Mouse (Mus musculus) erythroblast, embryonic 14.5 days (primary cell): ENCODE results near the gene Tmem183a.

Experiments used
- GATA1 ChIP-seq: IDR thresholded peaks from 2 replicates; pipeline ENCODE4 v1.6.1; 2012; ENCODE audit warnings: low read length, inconsistent platforms, mixed read lengths
- TAL1 ChIP-seq: IDR thresholded peaks from 3 replicates; pipeline ENCODE4 v1.6.1; 2012; ENCODE audit warnings: low read length, inconsistent platforms, mixed read lengths

GRCm38 (mm10) chr1:134361195-134361856 is 453 bp downstream of the Tmem183a start:
- TF ChIP-seq GATA1, result no peak
- no peak for TF ChIP-seq TAL1
